Mouse (Mus musculus) kidney, postnatal 36 days (tissue): ENCODE measurements around the gene Gchfr.
A peak's percentile ranks its signal among the peaks of the same experiment; 100 is the strongest.

ENCODE experiments used
- DNase-seq, 2 experiments: peaks; one replicate each; pipeline ENCODE4 v3.0.0; 2021 to 2022; ENCODE audit warnings: mixed read lengths in 2 of 2

The Gchfr gene

DNA sequence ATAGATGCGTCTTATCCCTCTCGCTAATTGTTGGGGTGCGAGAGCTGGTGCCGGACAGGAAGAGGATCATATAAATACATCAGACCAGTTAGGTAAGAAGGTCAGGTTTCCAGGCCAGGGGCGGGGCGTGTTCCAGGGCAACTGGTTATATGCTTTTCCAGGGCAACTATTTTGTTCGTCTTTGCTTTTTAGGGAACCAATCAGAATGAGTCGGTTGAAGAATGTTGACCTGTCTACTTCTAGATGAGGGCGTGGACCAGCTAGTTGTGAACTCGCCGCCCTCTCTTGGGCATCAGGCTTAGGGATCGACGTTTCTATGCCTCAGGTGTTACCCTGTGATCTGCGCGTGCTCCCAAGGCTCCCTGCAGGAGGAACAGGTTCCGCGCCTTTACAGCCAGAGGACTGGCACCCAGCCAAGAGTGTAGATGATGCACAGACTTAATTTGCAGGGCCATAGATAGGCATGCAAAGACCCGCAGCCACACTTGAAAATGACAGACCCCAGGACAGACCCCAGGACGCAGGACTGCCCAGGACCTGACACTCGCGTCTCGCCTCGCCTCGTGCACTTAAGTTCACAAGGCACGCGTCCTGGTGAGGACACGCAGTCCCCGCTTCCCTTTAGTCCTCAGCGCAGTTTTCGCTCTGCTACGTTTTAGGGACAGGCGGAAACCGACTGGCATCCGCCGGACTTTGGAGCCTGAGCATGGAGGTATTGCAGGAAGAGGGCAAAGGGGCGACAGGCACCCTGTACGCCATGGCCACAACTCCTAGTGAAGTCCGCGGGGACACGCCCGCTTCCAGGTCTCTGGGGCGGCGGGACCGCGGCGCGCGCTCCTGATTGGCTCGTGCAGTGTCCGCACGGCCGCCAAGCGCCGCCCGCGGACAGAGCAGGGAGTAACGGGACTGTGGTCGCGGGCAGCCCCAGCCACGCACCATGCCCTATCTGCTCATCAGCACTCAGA is at the start of gene Gchfr:
Gene Gchfr (plus strand): TSS at position 873 of the 965 bp plus-strand sequence.
- DNase-seq, result peak; percentile 87 to 89

DNA sequence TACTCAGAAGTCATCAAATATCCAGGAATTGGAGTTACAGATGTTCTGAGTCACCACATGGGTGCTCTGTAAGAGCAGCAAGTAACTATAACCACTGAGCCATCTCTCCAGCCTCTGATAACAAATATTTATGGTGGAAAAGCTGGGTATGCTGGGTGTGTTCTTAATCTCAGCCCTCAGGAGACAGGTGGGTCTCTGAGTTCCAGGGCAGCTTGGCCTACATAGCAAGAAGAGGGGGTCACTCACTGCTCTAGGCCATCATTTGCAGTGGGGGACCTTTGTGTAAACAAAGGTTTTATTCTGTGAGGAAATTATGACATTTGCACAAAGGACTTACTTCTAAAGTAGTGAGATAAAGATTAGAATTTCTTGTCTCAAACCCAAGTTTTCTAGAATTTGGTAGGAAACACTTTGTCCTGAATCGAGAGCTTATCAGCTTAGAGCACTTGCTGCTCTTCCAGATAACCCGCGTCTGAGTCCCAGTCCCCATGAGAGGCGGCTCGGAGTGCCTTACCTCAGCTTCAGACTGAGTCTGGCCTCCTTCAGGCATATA is 31.2 kb upstream of the Gchfr start:
- no peak for DNase-seq

DNA sequence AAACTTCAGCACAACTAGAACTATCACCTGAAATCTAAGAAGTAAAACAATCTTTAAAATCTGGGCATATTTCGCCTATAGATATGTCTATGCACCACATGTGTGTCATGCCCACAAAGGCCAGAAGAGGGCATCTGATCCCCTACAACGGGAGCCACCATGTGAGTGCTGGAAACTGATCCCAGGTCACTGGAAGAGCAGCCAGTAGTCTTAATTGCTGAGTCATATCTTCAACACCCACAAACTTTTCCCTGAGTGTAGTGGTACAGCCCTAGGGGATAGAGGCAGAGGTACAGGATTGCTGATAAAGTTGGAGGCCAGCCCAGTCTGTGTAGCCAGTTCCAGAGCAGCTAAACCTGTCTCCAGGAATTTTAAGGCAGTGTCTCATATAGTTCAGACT is 22.4 kb upstream of the Gchfr start:
- DNase-seq, result peak in 1 of 2 experiments; percentile 55

DNA sequence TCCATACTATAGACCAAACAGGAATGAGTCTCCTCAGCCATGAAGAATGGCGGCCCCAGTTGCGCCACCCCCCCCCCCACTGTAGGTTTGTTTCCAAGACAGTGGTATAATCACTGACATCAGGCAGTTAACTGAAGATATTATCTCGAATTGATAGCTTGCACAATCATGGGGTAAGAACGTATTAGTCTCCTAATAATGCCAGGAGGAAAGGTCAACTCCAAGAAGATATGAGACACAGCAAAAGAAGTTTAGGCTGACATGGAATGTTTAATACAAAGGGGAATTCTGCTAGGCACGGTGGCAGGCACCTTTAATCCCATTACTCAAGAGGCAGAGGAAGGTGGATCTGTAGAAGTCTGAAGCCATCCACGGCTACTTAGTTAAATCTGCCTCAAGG is 21.1 kb upstream of the Gchfr start:
- no peak for DNase-seq

DNA sequence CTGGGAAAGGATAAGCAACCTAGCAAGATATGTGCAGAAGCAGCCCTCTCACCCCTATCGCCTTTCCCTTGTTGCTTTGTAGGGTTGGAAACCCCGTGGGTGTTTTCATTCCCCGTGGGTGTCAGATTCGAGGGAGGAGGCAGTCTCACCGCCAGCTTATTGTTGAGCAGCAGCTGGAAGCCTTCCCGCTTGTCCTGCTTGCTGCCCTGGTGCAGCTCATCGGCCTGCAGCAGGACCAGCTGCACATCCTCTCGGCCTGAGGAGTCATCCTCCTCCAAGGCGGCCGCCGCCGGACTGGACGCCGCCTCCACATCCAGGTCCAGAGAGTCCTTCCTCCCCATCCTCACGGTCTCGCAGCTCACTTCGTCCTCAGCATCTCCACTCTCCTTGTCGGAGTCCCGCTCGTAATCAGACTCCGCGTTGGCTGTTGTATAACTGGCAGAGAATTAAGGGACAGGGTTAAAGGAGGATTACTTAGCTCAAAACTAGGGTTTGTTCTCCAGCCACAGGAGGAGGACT is 20.4 kb upstream of the Gchfr start:
- DNase-seq, result no peak

DNA sequence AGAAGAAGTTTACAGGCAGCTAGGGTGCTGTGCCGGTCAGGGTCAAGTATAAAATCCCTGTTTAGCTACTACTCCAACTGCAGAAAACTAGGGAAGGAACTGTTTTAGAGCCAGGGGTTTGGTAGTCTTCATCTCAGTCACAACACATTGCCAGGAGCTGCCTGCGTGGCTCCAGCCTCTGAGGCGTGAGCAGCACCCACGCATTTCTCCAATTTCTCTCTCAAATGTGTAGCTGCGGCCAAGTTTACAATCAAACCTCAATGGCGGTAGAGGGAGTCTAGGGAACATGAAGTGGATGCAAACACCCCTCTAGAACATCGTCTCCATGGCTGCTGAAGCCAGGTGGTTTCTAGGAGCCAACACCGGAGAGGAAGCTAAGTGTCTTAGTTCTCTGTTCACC is 19.8 kb upstream of the Gchfr start:
- DNase-seq, result no peak

DNA sequence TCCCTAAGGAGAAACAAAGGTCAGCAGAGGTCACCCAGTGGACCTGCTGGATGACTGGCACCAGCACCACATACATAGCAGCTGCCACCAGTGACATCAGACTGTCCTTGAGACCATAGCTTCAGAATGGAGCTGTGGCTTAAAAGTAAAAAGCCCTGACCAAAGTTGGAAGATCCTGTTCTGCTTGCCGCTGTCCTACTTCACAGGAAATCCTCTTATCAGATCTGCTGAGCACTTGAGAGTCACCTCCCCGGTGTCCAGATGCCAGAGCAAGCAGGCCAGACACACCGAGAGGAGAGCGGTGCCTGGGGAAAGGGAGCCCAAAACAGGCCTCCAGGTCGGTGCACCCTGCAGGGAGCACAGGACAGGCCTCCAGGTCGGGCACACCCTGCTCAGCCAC is 15.3 kb upstream of the Gchfr start:
- DNase-seq, result no peak

DNA sequence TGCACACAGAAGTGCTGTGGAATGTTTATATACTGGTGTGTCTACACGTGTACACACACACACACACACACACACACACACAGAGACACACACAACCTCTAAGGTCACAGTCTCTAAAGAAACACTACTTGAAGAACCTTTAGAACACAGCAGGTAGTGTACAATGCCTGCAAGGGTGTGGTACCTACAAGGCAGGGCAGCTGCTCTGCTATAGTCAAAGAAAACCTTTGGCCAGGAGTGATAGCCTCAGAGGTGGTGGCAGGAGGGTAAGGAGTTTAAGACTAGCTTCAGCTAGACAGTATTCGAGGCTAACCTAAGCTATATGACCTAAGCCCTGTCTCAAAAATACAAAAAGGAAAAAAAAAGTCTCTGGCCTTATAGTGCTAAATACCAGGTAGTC is 12.9 kb upstream of the Gchfr start:
- no peak for DNase-seq

DNA sequence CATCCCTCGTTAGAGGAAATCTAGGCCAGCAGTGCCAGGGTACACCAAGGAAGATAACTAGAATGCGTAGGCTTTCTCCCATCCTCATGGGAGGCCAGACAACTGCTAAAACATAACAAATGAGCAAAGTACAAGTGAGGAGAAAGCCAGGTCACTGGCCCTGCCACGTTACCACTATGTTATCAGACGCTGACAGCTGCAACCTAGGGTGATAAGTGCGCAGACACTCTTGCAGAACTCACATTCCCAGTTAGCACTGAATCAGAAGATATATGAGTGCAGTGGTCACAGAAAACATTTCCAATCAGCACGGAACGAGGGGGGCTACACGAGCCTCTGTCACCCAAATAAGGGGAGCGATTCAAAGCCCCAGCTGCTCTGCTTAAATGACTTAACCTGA is 12.2 kb upstream of the Gchfr start:
- no peak for DNase-seq

DNA sequence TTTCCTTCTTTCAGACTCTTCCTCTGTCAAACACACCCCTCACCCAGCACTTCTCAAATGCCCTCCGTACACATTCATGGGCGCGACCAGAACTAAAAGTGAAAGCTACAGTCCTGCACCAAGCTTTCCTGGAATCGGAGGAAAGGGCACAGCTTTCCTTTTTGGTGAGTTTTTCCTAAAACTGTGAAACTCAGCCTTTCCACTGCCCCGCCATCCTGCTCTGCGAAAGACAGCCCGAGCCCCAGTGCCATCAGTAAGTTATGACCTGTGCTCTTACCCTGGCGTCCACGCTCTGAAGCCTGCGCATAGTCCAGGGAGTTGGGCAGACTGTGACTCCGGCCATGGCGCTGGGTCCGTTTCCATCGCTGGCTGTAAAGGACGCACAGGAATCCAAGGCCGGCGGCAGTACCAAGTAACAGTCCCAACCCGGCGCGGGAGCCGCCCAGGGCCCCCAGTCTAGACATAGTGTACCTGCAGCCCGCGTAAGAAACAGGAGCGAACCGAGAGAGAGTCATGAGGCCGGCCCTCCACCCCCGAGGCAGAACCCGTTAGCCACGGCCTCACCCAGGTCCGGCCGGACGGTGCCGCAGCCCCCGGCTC is 11.4 kb upstream of the Gchfr start:
- peak in 1 of 2 experiments; percentile 62 for DNase-seq

DNA sequence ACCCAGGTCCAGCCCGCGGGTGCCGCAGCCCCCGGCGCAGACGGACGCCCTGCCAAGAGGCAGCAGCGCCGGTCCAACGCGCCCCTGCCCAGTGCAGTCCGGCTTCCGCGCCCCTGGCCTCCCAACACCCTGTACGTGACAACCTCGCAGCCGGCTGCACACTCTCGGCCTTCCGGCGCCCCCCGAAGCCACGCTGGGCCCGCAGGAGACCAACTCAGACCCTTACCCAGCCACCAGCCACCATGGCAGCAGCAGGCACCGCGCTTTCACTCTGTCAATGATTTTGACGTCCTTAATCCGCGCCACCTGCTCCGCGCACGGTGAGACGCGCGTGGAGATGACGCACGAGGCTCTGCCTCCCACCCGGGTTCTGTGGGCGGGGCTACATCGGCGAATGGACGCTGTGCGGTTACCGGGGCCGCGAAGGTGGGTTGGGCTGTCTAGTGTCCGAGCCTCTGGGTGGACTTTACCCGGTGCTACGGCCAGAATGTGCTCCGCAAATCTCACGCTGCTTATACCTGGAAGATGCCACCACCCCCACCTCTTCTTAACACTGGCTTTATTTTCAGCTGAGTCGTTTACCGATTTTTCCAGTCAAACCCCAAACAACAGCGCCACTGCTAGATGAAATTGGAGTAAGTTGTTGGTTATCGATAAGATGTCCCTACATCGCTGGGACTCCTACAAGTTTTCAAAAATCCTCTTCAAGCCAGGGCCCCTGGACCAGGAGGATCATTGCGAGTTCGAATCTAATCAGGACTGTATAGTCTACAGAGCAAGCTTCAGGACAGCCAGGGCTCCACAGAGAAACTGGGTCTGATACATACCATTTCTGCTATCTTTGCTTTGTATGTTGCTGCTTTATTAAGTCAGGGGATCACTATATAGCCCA is 10.6 kb upstream of the Gchfr start, which contains the start of gene Rmdn3:
Gene Rmdn3 (minus strand): TSS at position 354 of the 892 bp plus-strand sequence.
- peak; percentile 97 to 99 for DNase-seq

DNA sequence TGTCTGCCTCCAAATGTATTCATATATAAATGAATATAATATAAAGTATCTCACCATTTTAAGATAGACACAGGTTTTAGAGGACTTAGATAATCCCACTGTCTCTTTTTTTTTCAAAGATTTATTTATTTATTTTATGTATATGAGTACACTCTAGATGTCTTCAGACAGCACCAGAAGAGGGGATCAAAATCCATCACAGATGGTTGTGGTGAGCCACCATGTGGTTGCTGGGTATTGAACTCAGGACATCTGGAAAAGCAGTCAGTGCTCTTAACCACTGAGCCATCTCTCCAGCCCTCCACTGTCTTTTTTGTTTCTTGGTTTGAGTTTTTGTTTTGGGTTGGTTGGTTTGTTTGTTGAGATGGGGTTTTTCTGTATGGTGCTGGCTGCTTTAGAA is 9.7 kb upstream of the Gchfr start:
- no peak for DNase-seq

DNA sequence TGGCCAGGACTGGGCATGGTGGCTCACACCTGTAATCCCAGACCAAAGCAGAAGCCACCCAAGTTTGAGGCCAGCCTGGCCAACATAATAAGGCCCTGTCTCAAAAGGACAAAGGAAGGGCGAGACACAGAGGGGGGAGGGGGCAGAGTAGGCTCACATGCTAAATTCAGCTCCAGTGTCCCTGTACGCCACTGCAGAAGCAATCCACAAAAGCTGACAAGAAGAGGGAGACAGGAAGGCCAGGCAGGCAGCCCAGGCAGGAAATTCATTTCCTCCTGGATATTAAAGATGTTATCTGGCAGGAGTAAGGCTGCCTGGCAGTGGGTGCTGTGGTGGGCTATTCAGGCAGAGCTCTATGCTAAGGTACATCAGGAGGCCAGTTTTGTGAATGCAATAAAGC is 6.3 kb upstream of the Gchfr start:
- DNase-seq, result peak; percentile 63 to 79

DNA sequence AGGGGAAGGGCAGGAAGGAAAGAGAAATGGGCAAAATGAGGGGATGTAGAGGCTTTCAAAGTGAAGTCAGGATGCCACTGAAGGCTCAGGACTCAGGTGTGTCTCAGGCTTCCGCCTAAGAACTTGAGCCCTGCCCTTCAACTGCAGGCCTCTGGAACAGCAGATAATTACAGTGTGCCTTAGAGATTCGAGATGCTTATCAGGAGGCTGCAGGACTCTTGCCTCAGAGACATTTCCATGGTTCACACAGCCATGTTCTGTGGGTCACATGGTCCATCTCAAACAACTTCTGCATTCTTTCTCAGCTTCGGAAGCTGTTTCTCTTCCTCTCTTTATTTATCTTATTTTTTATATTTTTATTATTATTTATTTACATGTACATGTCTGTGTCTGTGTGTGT is 4.4 kb upstream of the Gchfr start:
- DNase-seq, result no peak

DNA sequence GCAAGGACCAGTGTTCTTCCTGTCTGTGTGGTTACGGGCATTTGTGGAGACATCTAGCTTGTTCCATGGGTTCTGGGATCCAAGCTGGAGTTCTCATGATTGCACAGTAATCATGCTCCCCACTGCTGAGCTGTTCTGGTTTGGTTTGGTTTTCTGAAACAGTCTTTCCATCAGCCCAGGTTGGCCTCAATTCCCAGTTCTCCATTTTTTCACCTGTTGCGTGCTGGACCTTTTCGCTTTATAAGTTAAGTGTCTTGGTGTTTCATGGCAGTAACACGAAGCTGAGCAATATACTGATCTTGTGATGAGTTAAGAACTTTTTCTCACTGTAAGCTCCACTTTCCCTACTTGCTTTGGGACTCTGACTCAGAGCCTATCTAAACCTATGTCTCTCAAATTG is 3.6 kb upstream of the Gchfr start:
- DNase-seq, result no peak

DNA sequence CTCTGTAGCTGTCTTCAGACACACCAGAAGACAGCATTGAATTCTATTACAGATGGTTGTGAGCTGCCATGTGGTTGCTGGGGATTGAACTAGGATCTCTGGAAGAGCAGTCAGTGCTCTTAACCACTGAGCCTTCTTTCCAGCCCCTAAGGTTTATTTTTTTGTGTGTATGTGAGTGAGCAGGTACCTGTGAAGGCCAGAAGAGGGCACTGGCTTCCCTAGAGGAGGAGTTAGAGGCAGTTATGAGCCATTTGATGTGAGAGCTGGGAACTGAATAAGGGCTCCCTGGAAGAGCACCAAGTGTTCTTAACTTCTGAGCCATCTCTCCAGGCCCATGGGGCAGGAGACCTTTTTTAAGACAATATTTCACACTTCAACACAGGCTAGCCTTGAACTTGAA is 2.2 kb upstream of the Gchfr start:
- DNase-seq, result no peak

DNA sequence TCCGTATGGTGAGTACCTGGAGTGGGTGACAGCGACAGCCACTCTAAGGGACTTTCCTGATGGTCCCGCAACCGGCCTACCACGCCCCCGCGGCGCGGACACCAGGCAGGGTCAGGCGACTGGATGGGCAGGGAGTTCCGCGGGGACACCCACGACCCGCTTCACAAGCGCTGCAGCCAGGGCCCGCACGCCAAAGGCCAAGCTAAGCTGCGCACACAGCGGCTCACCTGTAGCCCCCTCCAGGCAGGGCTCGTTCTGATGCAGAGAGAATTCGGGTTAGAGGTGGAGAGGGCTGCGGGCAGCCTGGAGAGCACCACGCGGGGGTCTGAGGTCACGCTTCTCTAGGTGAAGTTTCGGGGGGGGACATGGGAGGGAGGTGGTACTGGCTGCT is 288 bp downstream of the Gchfr start:
- no peak for DNase-seq

DNA sequence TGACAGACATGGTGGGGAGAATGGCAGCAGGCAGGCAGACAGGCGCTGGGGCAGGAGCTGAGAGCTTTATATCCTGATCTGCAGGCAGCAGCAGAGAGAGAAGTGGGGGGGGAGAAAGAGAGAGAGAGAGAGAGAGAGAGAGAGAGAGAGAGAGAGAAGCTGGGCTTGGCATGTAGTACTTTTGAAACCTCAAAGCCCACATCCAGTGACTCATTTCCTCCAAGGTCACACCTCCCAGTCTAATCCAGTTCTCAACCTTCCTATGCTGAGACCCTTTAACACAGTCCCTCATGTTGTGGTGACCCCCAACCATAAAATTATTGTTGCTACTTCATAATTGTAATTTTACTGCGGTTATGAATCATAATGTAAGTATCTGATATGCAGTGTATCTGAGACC is 2.7 kb downstream of the Gchfr start:
- no peak for DNase-seq

DNA sequence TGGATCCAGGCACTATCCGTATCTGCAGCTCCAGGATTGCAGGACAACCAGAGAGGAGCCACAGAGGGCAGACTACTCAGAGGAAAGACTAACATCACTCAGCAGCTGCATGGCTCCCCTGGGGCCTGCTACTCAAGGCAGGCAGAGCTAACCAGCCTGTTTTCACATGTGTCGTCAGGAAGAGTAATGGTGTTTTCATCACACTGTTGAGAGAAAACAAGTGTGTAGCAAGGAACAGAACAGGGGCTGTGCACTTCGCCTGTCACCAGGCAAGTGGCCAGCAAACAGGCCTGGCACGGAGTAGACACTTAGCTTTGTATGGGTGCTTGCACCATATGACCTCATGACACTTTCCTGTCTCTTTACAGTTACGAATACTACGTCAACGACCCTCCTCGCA is 4.0 kb downstream of the Gchfr start:
- DNase-seq, result no peak

DNA sequence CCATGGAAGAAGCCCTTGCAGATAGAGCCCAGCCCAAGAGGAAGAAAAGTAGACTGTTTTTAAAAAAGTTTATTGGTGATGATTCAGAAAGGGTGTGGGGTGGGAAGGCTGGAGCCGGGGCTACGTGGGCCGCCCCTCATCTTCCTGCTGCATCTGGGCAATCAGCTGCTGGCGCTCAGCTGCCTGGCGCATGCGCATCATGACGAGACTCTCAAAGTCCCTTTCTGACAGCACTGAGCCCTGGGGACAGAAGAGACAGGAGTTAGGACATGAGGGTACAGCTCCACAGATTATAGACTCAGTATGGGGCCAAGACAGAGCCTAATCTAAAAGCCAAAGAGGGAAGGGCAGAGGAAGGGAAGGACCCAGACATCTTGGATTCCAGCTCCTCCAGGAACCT is 4.9 kb downstream of the Gchfr start:
- no peak for DNase-seq

DNA sequence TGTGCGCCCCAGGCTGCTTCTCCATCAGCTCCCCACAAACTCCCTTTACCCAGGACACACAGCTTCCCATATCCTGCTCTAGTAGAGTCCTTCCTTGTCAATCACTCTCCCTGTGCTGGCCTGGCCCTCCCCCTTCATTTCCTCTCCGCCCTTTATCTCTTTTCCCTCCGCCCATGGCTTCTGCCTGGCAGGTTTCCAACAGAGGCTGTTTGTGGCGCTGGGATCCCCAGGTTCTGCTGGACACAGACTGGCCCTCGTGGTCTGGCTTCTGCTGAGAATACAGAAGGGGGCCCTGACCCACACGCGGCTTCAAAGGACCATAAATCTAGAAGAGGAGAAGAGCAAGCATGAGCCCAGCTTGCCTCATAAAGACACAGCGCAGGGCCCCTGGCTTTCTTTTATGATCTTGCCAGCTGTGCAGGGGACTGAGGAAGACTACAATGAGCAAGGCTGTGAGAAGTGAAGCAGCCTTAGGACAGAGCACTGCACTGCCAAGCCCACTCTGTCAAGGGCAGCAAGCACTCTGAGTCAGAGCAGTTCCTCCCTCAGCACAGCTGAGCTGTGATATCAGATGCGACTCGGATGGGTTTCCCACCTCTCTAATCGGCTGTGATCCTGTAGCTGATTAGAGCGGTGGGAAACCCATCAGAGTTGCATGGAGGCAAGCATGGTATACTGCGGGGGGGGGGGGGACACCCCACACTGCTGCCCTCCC is 5.4 kb downstream of the Gchfr start:
- peak; percentile 80 to 84 for DNase-seq
